Mouse (Mus musculus): ENCODE data around the gene Lilr4b. TPM values are rescaled to one million over a fixed set of nuclear protein-coding genes. Genes with fewer than 3 reads are reported as not detected.

Lilr4b gene
- total RNA-seq, 1 experiment from 2014 or later: 42.8 TPM

Other genes with a start within 250 kb of the Lilr4b start
- gene Gm49339, start within 50 bp of the Lilr4b start, total RNA-seq (2017): not detected in 2 replicates
- 38.3 and 101 TPM in 2 replicates for gene Lilrb4a, start 10.3 kb downstream of the Lilr4b start, total RNA-seq (2017)
- gene Fam162b, start 109.9 kb downstream of the Lilr4b start, total RNA-seq (2017): not detected in 2 replicates
- not detected in 2 replicates for gene Gprc6a, start 150.8 kb downstream of the Lilr4b start, total RNA-seq (2017)
- 0.69 TPM in 1 of 2 replicates, not detected in the other for gene Rfx6, start 197.1 kb downstream of the Lilr4b start, total RNA-seq (2017)

Data from hematopoietic stem cell, adult 5-6 weeks (primary cell).